Mouse (Mus musculus) embryonic fibroblast, embryonic 13.5 days (primary cell): ENCODE data around the gene Gpr157. TPM values are rescaled to one million over a fixed set of nuclear protein-coding genes. Genes with fewer than 3 reads are reported as not detected.

Experiments used
- H3K27ac ChIP-seq: 2 replicates; pipeline ENCODE4 v1.5.1; 2012; ENCODE audit warnings: low read length, control low read depth, inconsistent platforms; ENCODE audit not compliant: insufficient read depth
- H3K4me1 ChIP-seq: 2 replicates; pipeline ENCODE4 v1.6.1; 2011; ENCODE audit warnings: low read length; ENCODE audit not compliant: control insufficient read depth, insufficient read depth
- H3K4me3 ChIP-seq: 2 replicates; pipeline ENCODE4 v1.5.1; 2011; ENCODE audit warnings: mild to moderate bottlenecking, control low read depth, low read length; ENCODE audit not compliant: insufficient read depth
- CTCF ChIP-seq: IDR thresholded peaks from 2 replicates; pipeline ENCODE4 v1.5.1; 2011; ENCODE audit warnings: mild to moderate bottlenecking, control low read depth, low read length, moderate library complexity, borderline replicate concordance; ENCODE audit not compliant: insufficient read depth
- POLR2A ChIP-seq: IDR thresholded peaks from 2 replicates; pipeline ENCODE4 v1.6.1; 2011; ENCODE audit warnings: low read depth, mild to moderate bottlenecking, control low read depth, low read length, moderate library complexity
- polyA plus RNA-seq: library from polyadenylated mRNA; stranded (reverse); fragments of >200 nt; gene quantifications from 2 replicates; pipeline ENCODE4 v1.2.4, GENCODE M21; 2011; ENCODE audit warnings: low read depth; ENCODE audit not compliant: missing spikeins, insufficient read length

The Gpr157 gene
- polyA plus RNA-seq, 1 experiment, result 2.3 TPM

DNA sequence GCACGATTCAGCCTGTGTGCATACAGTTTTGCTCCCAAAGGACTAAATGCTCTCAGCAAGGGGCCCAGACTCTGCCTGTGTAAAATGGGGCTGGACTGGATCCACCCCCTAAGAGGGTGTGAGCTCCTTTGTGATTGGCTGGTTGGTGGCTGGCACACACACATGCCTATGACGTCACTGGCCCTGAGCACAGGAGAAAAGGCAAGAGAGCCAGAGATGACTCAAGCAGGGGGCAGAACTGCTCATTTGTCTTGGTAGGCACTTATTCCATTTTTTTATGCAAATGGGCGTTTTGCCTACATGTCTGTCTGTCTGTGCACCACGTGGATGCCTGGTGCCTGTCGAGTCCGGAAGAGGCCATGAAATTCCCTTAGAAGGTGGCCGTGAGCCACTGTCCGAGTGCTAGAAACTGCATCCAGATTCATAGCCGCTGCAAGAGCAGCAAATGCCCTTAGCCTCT is 50.9 kb downstream of the Gpr157 start:
- Histone ChIP-seq H3K4me3 (no peak overlapping the region), H3K4me1 (no peaks in the 10 kb centered on the region), H3K27ac (no peak overlapping the region)
- TF ChIP-seq CTCF, result no peak
- 0 out of 2 replicates have a peak, but pooled peaks have one; percentile 5 for TF ChIP-seq POLR2A

DNA sequence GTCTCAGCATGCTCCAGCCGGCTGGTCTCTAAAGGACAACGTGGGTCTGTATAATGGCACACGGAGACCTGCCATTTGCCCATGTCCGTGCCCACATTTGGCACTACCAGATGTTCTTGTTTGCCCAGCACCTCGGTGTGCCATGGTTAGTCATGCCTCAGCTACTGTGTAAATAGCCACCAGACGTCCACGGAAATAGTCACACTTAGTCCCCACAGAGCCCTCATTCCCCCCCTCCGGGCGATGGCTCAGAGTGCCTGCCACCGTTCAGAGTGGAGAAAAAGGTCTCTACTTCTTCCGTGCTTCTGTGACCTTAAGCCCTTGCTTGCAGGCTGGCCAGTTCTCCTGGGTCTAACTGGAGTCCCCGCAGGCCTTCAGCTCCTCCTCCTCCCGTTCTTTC is 51.9 kb downstream of the Gpr157 start:
- H3K27ac ChIP-seq, result no peak overlapping the region
- H3K4me3 ChIP-seq, result no peak overlapping the region
- TF ChIP-seq CTCF (no peak), POLR2A (no peak)
- no peaks in the 10 kb centered on the region for H3K4me1 ChIP-seq

DNA sequence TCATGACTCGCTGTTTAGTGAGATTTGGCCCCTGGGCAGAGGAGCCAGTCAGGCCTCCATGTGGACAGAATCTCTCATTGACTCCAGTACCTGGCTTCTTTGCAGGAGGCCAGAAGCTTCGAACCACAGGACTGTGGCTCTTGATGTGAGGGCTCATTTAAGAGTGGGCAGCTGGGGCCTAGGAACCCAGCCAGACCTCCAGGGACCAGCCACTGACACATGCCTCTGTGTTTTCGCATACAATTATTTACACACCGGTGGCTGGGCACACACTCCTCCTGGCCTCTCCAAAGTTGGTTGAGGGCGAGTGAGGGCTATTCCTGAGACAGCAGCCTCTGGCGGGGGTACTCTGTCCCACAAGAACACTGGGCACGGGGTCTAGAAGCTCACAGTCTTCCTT is 53.2 kb downstream of the Gpr157 start:
- TF ChIP-seq POLR2A, result no peak
- TF ChIP-seq CTCF, result no peak
- H3K27ac ChIP-seq, result no peak overlapping the region
- H3K4me3 ChIP-seq, result no peak overlapping the region
- H3K4me1 ChIP-seq, result no peaks in the 10 kb centered on the region

DNA sequence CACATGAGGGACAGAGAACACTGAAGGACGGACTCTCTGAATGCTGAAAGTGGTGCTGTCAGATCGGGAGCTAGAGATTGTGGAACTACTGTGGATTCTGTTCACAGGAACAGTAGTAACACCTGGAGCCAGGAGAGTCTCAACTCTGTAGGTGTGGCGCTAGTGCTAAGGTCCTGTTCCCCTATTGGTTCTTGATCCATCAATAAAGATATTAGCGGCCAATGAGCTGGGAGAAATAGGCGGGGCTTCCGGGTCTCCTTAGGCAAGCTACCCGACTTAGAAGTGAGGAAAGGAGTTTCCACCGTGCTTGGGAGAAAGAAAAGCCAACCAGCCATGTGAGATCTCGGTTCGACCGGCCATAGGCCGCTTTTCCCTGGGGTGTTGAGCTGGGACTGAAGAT is 57.1 kb downstream of the Gpr157 start:
- no peak overlapping the region for H3K4me3 ChIP-seq
- no peaks in the 10 kb centered on the region for H3K4me1 ChIP-seq
- TF ChIP-seq POLR2A (no peak), CTCF (no peak)
- H3K27ac ChIP-seq, result no peak overlapping the region

DNA sequence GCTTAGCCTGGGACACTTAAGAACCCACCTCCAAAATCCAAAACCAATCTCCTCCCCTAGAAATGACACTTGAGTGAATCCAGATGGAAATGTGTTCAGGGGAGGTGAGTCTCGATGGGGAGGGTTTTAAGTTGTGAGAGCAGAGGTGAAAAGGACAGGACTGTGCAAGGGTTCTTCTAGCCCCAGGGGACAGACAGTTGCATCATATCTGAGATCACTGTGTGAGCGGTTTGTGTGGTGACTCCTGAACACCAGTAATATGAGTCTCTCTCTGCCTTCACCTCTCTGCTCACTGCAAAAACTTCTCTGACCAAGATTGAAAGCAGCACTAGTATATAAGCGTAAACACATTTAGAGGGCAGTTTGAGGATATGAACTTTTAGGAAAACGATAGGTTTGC is 59.1 kb downstream of the Gpr157 start:
- TF ChIP-seq CTCF, result no peak
- TF ChIP-seq POLR2A, result no peak
- Histone ChIP-seq H3K4me1 (no peaks in the 10 kb centered on the region), H3K27ac (no peak overlapping the region), H3K4me3 (no peak overlapping the region)

DNA sequence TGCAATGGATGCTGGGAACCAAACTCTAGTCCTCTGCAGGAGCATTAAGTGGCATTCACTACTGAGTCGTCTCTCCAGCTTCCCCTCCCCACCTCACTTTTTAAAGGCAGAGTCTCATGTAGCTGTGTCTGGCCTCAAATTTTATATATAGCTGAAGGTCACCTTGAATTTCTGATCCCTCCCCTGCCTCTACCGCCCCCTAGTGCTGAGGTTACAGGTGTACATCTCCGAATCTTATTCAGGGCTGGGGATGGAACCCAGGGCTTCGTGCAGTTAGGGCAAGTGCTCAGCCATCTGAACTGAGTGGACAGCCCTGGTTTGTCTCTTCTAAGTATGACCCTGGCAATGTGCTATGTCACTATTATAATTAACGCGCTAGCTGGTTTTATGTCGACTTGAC is 63.9 kb downstream of the Gpr157 start:
- Histone ChIP-seq H3K4me3 (no peak overlapping the region), H3K27ac (no peak overlapping the region), H3K4me1 (no peaks in the 10 kb centered on the region)
- TF ChIP-seq POLR2A (no peak), CTCF (no peak)

DNA sequence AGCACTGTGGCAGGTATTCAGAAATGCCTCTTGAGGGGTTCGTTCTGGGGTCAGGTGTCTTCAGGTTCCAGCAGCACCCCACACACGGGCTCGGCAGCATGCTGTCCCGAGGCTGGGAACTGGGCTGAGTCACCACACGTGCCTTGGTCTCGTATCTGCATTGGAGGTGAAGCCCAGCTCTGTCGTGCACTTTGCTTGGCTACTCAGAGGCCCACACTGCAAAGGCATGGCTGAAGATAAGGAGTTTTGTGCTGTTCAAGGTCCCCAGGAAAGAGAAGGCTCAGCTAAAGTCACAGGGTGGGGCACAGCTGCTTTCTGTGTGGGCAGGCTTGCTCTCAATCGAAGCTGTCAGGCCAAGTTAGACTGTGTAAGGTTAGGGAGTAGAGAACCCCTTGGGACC is 65.3 kb downstream of the Gpr157 start:
- TF ChIP-seq POLR2A (no peak), CTCF (no peak)
- Histone ChIP-seq H3K4me3 (no peak overlapping the region), H3K27ac (no peak overlapping the region), H3K4me1 (no peaks in the 10 kb centered on the region)

DNA sequence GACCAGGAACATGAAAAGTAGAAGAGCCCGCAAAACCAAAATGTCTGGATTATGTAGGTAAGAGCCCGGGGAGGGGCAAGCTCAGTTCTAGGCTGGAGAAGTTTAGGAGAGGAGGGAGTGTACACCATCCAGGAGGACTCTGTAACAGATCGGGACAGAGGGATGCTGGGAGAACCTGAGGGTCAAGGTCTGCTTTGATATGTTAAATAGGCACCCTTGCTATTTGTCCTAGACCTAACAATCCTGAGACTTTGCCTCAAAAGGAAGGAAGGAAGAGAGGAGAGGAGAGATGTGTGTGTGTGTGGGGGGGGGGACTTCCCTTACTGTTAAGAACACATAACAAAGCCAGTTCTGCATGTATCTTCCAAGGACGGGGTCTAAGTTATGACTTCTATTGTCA is 68.1 kb downstream of the Gpr157 start:
- TF ChIP-seq CTCF (no peak), POLR2A (no peak)
- no peaks in the 10 kb centered on the region for H3K4me1 ChIP-seq
- no peak overlapping the region for H3K4me3 ChIP-seq
- no peak overlapping the region for H3K27ac ChIP-seq

Other genes with a start within 250 kb of the Gpr157 start
- gene Spsb1, start 132.3 kb upstream of the Gpr157 start, polyA plus RNA-seq, result 36.4 and 40.9 TPM in 2 replicates
- gene H6pd, start 78.3 kb upstream of the Gpr157 start, polyA plus RNA-seq, result 59.2 and 64.8 TPM in 2 replicates
- 0.83 TPM in 1 of 2 replicates, not detected in the other for gene Slc2a5, start 31.9 kb downstream of the Gpr157 start, polyA plus RNA-seq
- gene Slc2a7, start 61.6 kb downstream of the Gpr157 start, polyA plus RNA-seq, result not detected in 2 replicates
- gene Car6, start 114.0 kb downstream of the Gpr157 start, polyA plus RNA-seq, result 2.7 and 7.0 TPM in 2 replicates
- gene Eno1, start 149.4 kb downstream of the Gpr157 start, polyA plus RNA-seq, result 672 and 858 TPM in 2 replicates
- 47.2 and 59.0 TPM in 2 replicates for gene Rere, start 194.3 kb downstream of the Gpr157 start, polyA plus RNA-seq